Mouse (Mus musculus) bone marrow, adult 2 months (tissue): ENCODE measurements around the gene Clcn1. TPM values are rescaled to one million over a fixed set of nuclear protein-coding genes. Genes with fewer than 3 reads are reported as not detected.

ENCODE experiments used
- H3K27ac ChIP-seq: fragments of 200-500 bp; 2 replicates; pipeline ENCODE4 v1.5.1; 2012; ENCODE audit warnings: low read depth, mild to moderate bottlenecking, control low read depth, inconsistent platforms, low read length; ENCODE audit not compliant: control insufficient read depth, poor library complexity, insufficient read depth
- H3K4me1 ChIP-seq: fragments of 200-500 bp; 2 replicates; pipeline ENCODE4 v1.6.1; 2011; ENCODE audit warnings: low read length; ENCODE audit not compliant: control insufficient read depth, insufficient read depth
- H3K4me3 ChIP-seq: fragments of 200-500 bp; replicated peaks from 2 replicates; pipeline ENCODE3; 2011; ENCODE audit warnings: mild to moderate bottlenecking, low read depth, low read length, control low read depth; ENCODE audit not compliant: control insufficient read depth
- CTCF ChIP-seq: fragments of 200-500 bp; IDR thresholded peaks from 2 replicates; pipeline ENCODE4 v1.5.1; 2011; ENCODE audit warnings: low read length, control low read depth; ENCODE audit not compliant: control insufficient read depth, insufficient read depth
- POLR2A ChIP-seq: fragments of 200-500 bp; IDR thresholded peaks from 2 replicates; pipeline ENCODE4 v1.6.1; 2011; ENCODE audit warnings: low read depth, mild to moderate bottlenecking, control low read depth, low read length, borderline replicate concordance; ENCODE audit not compliant: control insufficient read depth
- WGBS: fragments of 180-500 bp; shearing (Covaris S2); methylation state at CpG from one replicate; pipeline ENCODE4 v1.1.7; 2018; 5-methylcytosine and 5-hydroxymethylcytosine counted together
- polyA plus RNA-seq: library from polyadenylated mRNA; stranded (reverse); fragments of >200 nt; gene quantifications from 2 replicates; pipeline ENCODE4 v1.2.4, GENCODE M21; 2011; ENCODE audit warnings: low replicate concordance; ENCODE audit not compliant: missing spikeins, insufficient read depth, insufficient read length

Clcn1 gene
- polyA plus RNA-seq, 1 experiment: 2.1 TPM

DNA sequence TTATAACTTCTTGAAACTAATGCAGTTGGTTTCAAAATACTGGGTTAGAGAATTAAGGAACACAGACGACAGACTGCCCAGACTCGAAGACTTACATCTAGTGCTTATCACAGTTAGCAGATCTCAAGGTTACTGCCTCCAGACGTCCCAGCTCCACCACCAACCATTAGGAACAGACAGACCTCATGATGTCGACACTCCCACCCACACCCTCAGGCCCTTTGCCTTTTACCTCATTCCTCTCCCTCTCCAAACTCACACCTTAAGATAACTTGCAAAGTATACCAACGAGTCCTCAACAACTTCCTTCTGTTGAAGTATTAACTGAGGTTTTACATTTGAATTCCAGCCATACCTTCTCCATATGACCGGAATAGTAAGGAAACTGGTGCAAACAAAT, 26.1 kb upstream of the Clcn1 start:
- Histone ChIP-seq H3K27ac (no peak overlapping the region), H3K4me3 (no peak overlapping the region), H3K4me1 (no peaks in the 10 kb centered on the region)
- WGBS: 19% methylated on average over 6 of the region's 6 CpGs
- TF ChIP-seq CTCF (no peak), POLR2A (no peak)

DNA sequence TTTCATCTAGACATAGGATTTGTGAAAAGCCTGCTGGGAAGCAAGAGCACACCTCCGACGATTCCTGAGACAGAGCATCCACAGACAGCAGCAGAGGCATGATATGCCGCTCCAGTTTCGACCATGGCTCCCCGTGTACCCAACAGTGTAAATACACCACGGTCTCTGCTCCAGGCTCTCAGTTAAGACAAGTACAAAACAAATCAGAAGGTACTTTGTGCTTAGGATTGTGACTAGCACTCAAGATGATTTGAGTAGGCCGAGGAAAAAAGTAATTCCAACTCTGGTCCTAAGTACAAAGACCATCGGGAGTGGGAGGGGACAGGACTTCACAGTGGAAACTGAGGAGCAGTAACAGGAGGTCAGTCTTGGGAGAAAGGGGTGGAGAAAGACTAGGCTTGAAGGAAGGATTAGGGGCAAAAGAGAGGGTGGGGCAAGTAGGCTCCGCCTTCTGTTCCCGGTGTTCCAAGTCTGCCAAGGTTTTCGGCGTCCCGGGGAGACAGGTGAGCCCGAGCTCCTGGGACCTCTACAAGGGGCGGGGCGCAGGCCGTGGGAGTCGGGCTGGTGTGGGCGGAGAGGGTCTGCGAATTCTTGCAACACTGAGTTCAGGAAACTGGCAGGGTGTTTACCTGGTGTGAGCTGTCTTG, 24.8 kb upstream of the Clcn1 start, which contains the start of gene Tmem139:
Tmem139 (plus strand) TSS at position 447 of the 647 bp plus-strand sequence.
- H3K4me3 ChIP-seq: no peak within 1 kb of the TSS
- no peak for TF ChIP-seq CTCF
- no peak for TF ChIP-seq POLR2A
- no peak within 1 kb of the TSS for H3K27ac ChIP-seq
- H3K4me1 ChIP-seq: no peaks in the 10 kb centered on the region
- WGBS: 73% methylated on average over 20 of the region's 20 CpGs

DNA sequence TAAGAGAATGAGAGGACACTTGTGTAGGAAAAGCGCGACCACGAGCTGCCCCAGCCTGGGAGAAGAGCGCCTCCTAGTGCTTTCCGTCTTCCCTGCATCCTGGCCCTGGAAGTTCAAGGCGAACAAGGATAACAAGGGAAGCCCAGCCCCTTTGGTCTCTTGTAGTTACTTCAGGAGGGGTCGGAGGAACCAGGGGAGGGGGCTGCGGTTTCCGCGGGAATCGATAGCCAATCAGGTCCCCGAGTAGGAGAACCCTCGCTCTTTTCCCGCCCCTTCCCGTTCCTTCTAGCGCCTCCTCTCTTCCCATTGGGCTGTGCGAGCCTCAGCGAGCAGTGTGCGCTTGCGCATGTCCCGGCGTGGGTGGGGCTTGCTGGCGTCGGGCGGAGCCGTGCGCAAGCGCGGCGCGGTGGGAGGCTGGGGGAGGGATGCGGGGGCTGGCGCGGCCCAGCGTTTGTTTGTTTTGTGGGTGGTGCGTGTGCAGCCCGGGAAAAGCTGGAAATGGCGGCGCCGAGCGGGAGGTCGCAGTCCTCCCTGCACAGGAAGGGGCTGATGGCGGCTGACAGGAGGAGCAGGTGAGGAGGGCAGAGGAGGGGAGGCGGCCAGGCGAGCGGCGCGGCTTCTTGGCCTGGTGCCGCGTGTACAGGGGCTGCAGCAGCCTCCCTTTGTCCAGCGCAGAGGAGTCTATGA, 21.7 kb upstream of the Clcn1 start, which contains the start of gene Casp2:
Casp2 (plus strand) TSS at position 360 of the 687 bp plus-strand sequence.
- Histone ChIP-seq H3K27ac (peak within 1 kb of the TSS; percentile 81), H3K4me1 (no peaks in the 10 kb centered on the region), H3K4me3 (peak within 1 kb of the TSS; percentile 83)
- under 1% methylated on average over 51 of the region's 51 CpGs for WGBS
- peak; percentile 54; the same call in 1 of the 2 replicates for TF ChIP-seq POLR2A
- peak; percentile 73 for TF ChIP-seq CTCF

GRCm38 (mm10) chr6:42265391-42266330, 20.8 kb upstream of the Clcn1 start:
- Histone ChIP-seq H3K4me3 (peak overlapping the region; percentile 83), H3K27ac (peak overlapping the region; percentile 81), H3K4me1 (no peaks in the 10 kb centered on the region)
- no peak for TF ChIP-seq CTCF
- under 1% methylated on average over 21 of the region's 21 CpGs for whole genome bisulfite sequencing

- H3K4me1 ChIP-seq: no peaks in the 10 kb centered on the region
- H3K4me3 ChIP-seq: no peak overlapping the region
- TF ChIP-seq CTCF (no peak), POLR2A (no peak)
- H3K27ac ChIP-seq: no peak overlapping the region
Observed at GRCm38 (mm10) chr6:42270817-42271216, 15.7 kb upstream of the Clcn1 start.

DNA sequence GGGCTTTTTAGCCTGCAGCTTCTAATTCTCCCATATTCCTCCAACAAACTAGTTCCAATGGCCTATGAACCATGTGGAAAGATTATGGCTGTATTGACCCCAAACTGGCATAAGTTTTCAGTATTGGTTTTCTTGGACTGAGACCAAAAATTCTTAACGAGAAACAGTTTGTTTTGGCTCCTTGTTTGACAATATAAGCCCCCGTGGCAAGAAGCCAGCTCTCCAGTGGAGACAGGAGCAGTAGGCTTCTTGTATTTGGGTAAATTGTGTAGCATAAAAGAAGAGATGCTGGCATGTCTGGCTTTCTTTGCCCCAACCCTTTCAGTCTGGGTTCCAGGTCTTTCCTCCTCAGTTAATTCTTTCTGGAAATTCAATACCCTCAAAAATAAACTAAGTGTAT, 10.3 kb upstream of the Clcn1 start:
- no peak overlapping the region for H3K4me3 ChIP-seq
- no peak overlapping the region for H3K27ac ChIP-seq
- no peak for TF ChIP-seq POLR2A
- no peak for TF ChIP-seq CTCF
- no peaks in the 10 kb centered on the region for H3K4me1 ChIP-seq
- WGBS: 69% methylated on average over 2 of the region's 2 CpGs

GRCm38 (mm10) chr6:42282865-42283528, 3.5 kb upstream of the Clcn1 start:
- H3K4me3 ChIP-seq: no peak overlapping the region
- H3K4me1 ChIP-seq: no peaks in the 10 kb centered on the region
- H3K27ac ChIP-seq: no peak overlapping the region
- TF ChIP-seq POLR2A (no peak), CTCF (no peak)
- 51% methylated on average over 5 of the region's 5 CpGs for WGBS

DNA sequence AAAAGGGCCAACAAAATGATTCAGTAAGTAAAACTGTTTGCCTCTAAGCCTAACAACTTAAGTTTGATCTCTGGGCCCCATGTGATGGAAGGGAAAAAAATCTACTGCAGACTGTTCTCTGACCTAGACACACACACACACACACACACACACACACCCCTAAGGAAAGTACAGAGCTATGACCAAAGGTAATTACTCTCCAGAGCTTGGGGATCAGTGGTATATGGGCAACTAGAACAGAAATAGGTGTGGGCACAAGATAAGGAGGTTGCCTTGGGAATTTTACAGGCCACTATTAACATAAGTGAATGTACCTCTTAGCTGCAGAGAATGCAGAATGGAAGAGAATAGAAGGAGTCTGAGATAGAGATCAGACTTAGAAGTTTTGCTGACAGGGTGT, 1.1 kb downstream of the Clcn1 start:
- H3K4me3 ChIP-seq: no peak overlapping the region
- H3K4me1 ChIP-seq: no peaks in the 10 kb centered on the region
- H3K27ac ChIP-seq: no peak overlapping the region
- TF ChIP-seq POLR2A (no peak), CTCF (no peak)
